Mouse (Mus musculus) liver, adult 2 months (tissue): ENCODE results near the gene Blmh.

Experiments used
- CTCF ChIP-seq: fragments of 200-500 bp; IDR thresholded peaks from 2 replicates; pipeline ENCODE4 v1.5.1; 2011; ENCODE audit warnings: low read depth, low read length, control low read depth
- POLR2A ChIP-seq: fragments of 200-500 bp; IDR thresholded peaks from 2 replicates; pipeline ENCODE4 v1.6.1; 2011; ENCODE audit warnings: low read length, control low read depth; ENCODE audit not compliant: insufficient read depth; ENCODE audit errors: extremely low read depth

- TF ChIP-seq CTCF, result no peak
- no peak for TF ChIP-seq POLR2A
These were observed 25.9 kb upstream of the Blmh start for GRCm38 (mm10) chr11:76898751-76899150.
